In the genomic region with DNA sequence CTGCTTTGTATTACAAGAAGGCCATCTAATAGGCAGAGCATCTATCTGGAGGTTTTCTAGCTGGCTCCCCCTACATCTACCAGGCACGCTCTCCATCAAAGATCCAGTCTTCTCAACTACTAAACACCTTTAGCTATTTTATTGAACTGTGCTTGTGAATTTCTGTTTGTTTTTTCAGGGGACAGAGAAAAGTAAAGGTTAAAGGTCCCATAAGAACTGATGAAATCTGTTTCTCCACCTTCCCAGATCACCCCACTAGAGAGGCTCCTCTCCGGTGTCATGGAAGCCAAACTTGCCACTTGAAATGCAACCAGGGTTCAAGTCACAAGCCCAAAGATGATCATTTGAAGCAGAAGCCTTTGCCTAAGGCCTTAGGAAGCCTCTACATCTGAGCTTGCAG, we compare ENCODE assay signal across 31 mouse cellular contexts. TPM values are rescaled to one million over a fixed set of nuclear protein-coding genes. Genes with fewer than 3 reads are reported as not detected.
"Had no signal": no experiment of that assay in that cellular context is flagged by ENCODE, and none has a peak within 500 bp of the region (broad histone marks: within the 10 kb centered on the region; RNA-seq: fewer than 3 reads in every experiment).

No protein-coding gene starts in this region.

- H3K4me1 ChIP-seq: lung, embryonic 15.5 days; neural tube, embryonic 12.5 days had no signal

- H3K27me3 ChIP-seq: limb, embryonic 12.5 days; limb, embryonic 13.5 days; limb, embryonic 15.5 days; liver, embryonic 13.5 days; liver, embryonic 15.5 days; lung, embryonic 15.5 days; megakaryocyte, embryonic 14.5 days; midbrain, embryonic 12.5 days; midbrain, embryonic 13.5 days; midbrain, embryonic 15.5 days; neural tube, embryonic 12.5 days had no signal

- DNase-seq: left cerebral cortex, postnatal 4 days; liver, embryonic 13.5 days; lung, adult 18-20 months; lung, adult 2 months; lung, embryonic 14.5 days; lung, postnatal 10 days; lung, postnatal 14 days; lung, postnatal 36 days; lung, postnatal 4 days; midbrain, embryonic 14.5 days had no signal

- H3K4me2 ChIP-seq: limb, embryonic 12.5 days; limb, embryonic 13.5 days; limb, embryonic 15.5 days; liver, embryonic 11.5 days; liver, embryonic 13.5 days; liver, embryonic 15.5 days; lung, embryonic 14.5 days; lung, embryonic 15.5 days; midbrain, embryonic 11.5 days; midbrain, embryonic 12.5 days; midbrain, embryonic 13.5 days; midbrain, embryonic 15.5 days; neural tube, embryonic 12.5 days had no signal

- H3K9me3 ChIP-seq: limb, embryonic 10.5 days; limb, embryonic 12.5 days; limb, embryonic 13.5 days; limb, embryonic 15.5 days; liver, embryonic 13.5 days; liver, embryonic 15.5 days; lung, embryonic 15.5 days; midbrain, embryonic 10.5 days; midbrain, embryonic 12.5 days; midbrain, embryonic 13.5 days; midbrain, embryonic 15.5 days; neural tube, embryonic 12.5 days had no signal

- ATAC-seq: lung, postnatal 0 days; midbrain, embryonic 13.5 days; midbrain, embryonic 15.5 days; midbrain, embryonic 16.5 days had no signal

- H3K4me3 ChIP-seq: left cerebral cortex, adult 2 months; limb, embryonic 10.5 days; limb, embryonic 12.5 days; limb, embryonic 13.5 days; limb, embryonic 15.5 days; liver, embryonic 13.5 days; liver, embryonic 15.5 days; lung, embryonic 15.5 days; megakaryocyte, embryonic 14.5 days; midbrain, embryonic 10.5 days; midbrain, embryonic 12.5 days; midbrain, embryonic 13.5 days; midbrain, embryonic 15.5 days; myocyte; neural tube, embryonic 12.5 days had no signal

- H3K9ac ChIP-seq: limb, embryonic 12.5 days; limb, embryonic 13.5 days; limb, embryonic 15.5 days; liver, embryonic 13.5 days; liver, embryonic 14.5 days; liver, embryonic 15.5 days; lung, embryonic 14.5 days; lung, embryonic 15.5 days; midbrain, embryonic 12.5 days; midbrain, embryonic 13.5 days; midbrain, embryonic 15.5 days; neural tube, embryonic 12.5 days had no signal

- H3K36me3 ChIP-seq: limb, embryonic 10.5 days; limb, embryonic 12.5 days; limb, embryonic 13.5 days; limb, embryonic 15.5 days; liver, embryonic 13.5 days; liver, embryonic 15.5 days; lung, embryonic 15.5 days; midbrain, embryonic 10.5 days; midbrain, embryonic 12.5 days; midbrain, embryonic 13.5 days; midbrain, embryonic 15.5 days; neural tube, embryonic 12.5 days had no signal

- H3K27ac ChIP-seq: left cerebral cortex, adult 2 months; limb, embryonic 10.5 days; limb, embryonic 12.5 days; limb, embryonic 13.5 days; limb, embryonic 15.5 days; liver, embryonic 13.5 days; liver, embryonic 14.5 days; lung, embryonic 15.5 days; macrophage; midbrain, embryonic 10.5 days; midbrain, embryonic 12.5 days; midbrain, embryonic 13.5 days; midbrain, embryonic 15.5 days; neural tube, embryonic 12.5 days had no signal

RNA-seq across cellular contexts. Expression of a gene that starts 2.6 kb away (rescaled TPM):
- total RNA-seq: monocyte, adult 5-6 weeks had no signal
